Mouse (Mus musculus) heart, adult 2 months (tissue): ENCODE results near the gene 1810055G02Rik.

Experiments used
- CTCF ChIP-seq: fragments of 200-600 bp; IDR thresholded peaks from 2 replicates; pipeline ENCODE4 v1.8.1; 2022; ENCODE audit warnings: antibody characterized with exemption, mild to moderate bottlenecking, moderate library complexity
- EP300 ChIP-seq: fragments of 200-500 bp; IDR thresholded peaks from 2 replicates; pipeline ENCODE4 v1.6.1; 2011; ENCODE audit warnings: low read depth, low read length, control low read depth; ENCODE audit not compliant: insufficient read depth

DNA sequence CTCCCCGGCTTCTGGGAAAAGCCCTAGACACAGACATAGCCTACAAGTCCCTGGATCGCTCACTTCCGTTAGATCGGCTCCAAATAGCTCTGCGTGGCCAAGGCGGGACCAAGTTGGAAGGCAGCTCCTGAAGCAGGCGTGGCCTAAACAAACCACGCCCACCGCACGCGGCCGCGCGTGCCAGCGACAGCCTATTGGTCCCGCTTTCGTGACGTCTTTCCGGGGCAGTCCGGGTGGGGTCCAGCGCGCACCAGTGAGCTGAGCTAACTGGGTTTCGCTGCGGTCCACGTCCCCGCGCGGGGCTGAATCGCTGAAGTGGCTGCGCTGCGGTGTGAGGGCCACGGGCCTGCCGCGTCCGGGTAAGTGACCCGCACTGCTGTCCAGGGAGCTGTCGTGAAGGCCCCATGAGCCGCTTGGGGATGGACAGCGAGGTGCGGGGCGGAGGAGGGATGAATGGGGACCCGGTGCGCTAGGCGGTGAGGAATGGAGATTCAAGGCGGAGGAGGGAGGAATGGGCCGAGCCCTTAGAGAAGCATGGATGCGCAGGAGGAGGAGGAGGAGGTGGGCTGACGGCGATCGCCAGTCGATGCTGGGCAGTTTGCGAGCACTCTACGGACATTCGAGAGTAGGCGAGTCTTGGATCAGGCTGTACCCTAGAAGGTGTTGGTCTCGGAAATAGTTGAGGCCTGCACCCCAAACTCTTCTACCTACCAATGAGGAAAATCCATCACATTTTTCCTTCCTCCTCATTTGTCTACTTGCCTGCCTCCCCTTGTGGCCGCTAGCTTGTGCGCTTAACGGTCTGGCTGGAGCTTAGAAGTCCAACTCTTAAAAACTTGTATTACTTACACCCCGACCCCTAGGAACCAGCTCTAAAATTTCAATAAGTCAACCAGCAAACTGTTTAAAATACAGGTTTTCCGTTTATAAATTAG is at the start of gene 1810055G02Rik:
- TF ChIP-seq CTCF (peak; percentile 22), EP300 (no peak)
